Mouse (Mus musculus): ENCODE data around the gene Pak7. TPM values are rescaled to one million over a fixed set of nuclear protein-coding genes. Genes with fewer than 3 reads are reported as not detected.

Gene Pak7
- 0.06 TPM for polyA plus RNA-seq (2017; shearing (Covaris generic))

GRCm38 (mm10) chr2:136387181-136388131, at the start of gene Pak7:
Gene Pak7, minus strand, starts transcription at chr2:136387967.

GRCm38 (mm10) chr2:136051688-136052289, 336.0 kb downstream of the Pak7 start, which contains the start of gene Lamp5:
Gene Lamp5, plus strand, starts transcription at chr2:136052239.

Other genes with a start within 250 kb of the Pak7 start
- 0.22 TPM for gene Ankef1, start 113.9 kb upstream of the Pak7 start, polyA plus RNA-seq (2017; shearing (Covaris generic))